Mouse (Mus musculus): ENCODE measurements around the gene Aldh16a1. TPM values are rescaled to one million over a fixed set of nuclear protein-coding genes. Genes with fewer than 3 reads are reported as not detected.

The Aldh16a1 gene
- polyA plus RNA-seq, 1 experiment = not detected

DNA sequence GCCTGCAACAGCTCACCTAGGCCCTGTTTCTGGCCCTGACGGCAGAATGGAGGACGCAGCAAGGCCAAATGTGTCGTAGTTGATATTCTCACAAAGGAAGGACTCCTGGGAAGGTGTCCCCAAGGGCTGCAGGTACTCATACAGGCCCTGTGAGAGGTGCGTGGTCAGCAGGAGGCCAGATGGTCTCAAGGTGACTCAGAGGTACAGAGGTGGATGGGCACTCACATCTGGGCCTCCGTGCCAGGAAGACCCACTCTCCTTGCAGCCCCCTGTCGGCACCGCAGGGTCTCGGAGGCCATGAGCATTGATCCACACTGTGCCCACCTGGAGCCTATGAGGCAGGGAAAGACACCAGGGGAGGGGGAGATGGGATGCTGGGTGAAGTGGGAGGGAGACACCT is 8.9 kb downstream of the Aldh16a1 start:
- WGBS = 96% methylated on average over 8 of the region's 8 CpGs
- no peak overlapping the region for H3K4me3 ChIP-seq (ENCODE audit: insufficient read depth, low read depth, low read length)
- H3K27ac ChIP-seq (ENCODE audit: insufficient read depth, low read depth, low read length) = no peak overlapping the region
- H3K4me1 ChIP-seq (ENCODE audit: control insufficient read depth, insufficient read depth, low read length) = no peaks in the 10 kb centered on the region
- no peak for TF ChIP-seq CTCF (IDR thresholded peaks at IDR 0.05; ENCODE audit: insufficient read depth, low read depth, low read length)
- TF ChIP-seq POLR2A (IDR thresholded peaks at IDR 0.05; ENCODE audit: insufficient read depth, low read depth, low read length) = no peak

DNA sequence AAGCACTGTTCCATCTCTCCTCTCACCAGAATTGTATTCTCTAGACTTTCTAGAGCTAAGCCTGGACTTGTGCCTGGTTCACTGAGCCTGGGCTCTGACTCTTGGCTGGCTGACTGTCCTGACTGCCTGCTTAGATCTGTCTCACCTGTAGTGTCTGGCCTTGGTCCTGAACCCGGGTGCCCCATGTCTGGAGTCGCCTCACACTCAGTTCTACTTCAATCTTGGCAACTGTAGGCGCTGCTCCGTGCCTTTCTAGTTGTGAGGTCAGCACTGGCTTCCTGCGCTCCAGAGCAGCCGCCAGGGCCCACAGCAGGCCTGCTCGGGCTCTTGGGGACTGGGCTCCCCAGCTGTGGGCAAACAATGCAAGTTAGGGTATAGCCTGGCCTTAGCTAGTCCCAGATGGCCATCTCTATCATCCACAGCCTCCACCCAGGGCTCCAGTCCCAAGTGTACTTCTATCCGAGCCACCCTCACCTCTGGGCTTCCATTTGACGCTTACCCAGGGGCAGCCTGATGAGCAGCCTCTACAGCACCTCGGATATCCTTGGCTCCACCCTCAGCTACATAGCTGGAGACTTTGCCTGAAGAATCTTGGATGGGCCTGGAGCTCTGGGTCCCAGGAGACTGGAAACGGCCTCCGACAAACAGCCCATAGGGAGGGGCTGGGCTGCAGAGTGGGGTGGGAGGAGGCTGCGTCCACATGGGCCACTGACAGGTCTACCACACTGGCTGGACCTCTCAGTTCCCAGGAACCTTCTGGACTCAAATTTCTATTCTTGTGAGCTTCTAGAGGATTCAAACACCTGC is 9.8 kb downstream of the Aldh16a1 start:
- no peak for TF ChIP-seq CTCF (IDR thresholded peaks at IDR 0.05; ENCODE audit: insufficient read depth, low read depth, low read length)
- no peak for TF ChIP-seq POLR2A (IDR thresholded peaks at IDR 0.05; ENCODE audit: insufficient read depth, low read depth, low read length)
- whole genome bisulfite sequencing = 94% methylated on average over 13 of the region's 13 CpGs
- H3K4me1 ChIP-seq (ENCODE audit: control insufficient read depth, insufficient read depth, low read length) = no peaks in the 10 kb centered on the region
- H3K4me3 ChIP-seq (ENCODE audit: insufficient read depth, low read depth, low read length) = no peak overlapping the region
- no peak overlapping the region for H3K27ac ChIP-seq (ENCODE audit: insufficient read depth, low read depth, low read length)

DNA sequence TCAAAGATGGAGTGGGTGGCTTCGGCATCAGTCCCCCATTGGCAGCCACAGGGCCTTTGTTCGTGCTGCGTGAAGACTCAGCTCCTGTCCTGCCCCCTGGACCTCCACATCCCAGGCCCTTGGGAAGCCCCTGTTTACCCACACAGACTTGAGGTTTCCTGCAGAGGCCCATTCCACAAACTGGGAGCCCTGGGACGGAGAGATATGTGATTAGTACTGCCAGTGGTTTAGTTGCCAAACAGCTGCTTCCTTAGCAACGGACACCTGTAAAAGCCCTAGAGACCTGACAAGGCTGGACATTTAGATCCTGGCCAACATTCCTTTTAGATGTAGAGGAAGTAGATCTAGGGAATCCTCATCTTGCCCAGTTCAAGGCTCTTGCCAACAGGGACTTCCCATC is 12.5 kb downstream of the Aldh16a1 start:
- no peak for TF ChIP-seq POLR2A (IDR thresholded peaks at IDR 0.05; ENCODE audit: insufficient read depth, low read depth, low read length)
- TF ChIP-seq CTCF (IDR thresholded peaks at IDR 0.05; ENCODE audit: insufficient read depth, low read depth, low read length) = no peak
- 92% methylated on average over 5 of the region's 5 CpGs for WGBS
- H3K27ac ChIP-seq (ENCODE audit: insufficient read depth, low read depth, low read length) = no peak overlapping the region
- no peaks in the 10 kb centered on the region for H3K4me1 ChIP-seq (ENCODE audit: control insufficient read depth, insufficient read depth, low read length)
- no peak overlapping the region for H3K4me3 ChIP-seq (ENCODE audit: insufficient read depth, low read depth, low read length)

DNA sequence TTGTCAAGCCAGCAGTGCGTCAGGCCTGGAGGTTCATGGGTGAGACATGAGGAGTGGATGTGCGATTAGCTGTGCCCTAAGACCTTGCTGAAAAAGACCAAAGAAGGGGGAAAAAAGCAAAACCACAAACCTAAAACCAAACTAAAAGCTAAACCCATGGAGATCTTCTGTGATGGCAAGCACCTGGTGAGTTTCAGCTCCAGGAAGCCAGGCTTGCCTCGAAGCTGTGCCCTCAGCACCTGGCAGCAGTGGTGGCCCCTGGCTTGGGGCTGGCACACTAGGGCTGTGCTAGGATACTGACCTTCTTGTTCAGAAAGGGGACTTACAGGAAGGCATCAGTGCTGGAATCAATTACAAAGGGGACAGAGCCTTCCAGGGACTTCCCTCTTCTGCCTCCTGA is 13.1 kb downstream of the Aldh16a1 start:
- WGBS = 88% methylated on average over 3 of the region's 3 CpGs

DNA sequence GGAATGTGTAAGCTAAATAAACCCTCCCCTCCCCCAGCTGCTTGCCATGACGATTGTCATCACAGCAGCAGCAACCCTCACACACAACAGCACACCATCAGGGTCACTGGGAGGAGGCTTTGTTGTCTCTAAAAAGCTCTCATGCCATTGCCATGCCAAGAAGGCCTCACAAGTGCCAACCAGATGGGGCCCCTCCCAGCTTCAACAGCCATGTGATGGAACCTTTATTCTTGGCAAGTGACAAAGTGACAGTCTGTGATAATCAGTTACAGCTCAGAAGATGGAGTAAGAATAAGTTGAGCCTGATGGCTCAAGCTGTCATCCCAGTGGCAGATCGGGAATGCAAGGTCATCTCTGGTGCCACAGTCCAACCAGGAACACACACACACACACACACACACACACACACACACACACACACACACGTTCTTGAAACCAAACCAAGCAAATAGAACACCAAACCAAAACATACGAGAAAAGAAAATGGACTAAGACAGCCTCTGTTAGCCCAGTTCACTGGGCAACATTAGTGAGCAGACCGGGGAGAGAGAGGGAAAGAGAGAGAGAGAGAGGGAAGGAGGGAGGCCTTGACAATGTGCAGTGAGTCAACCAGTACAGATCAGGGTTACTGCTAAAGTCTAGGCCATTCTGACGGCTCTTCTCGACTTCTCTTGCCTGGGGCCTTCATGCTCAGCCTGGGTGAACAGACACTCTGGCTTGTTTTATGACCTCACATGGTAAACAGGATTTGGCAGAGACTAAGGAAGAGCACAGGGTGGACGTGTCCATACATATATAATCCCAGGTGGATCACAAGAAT is 14.3 kb downstream of the Aldh16a1 start:
- TF ChIP-seq POLR2A (IDR thresholded peaks at IDR 0.05; ENCODE audit: insufficient read depth, low read depth, low read length) (no peak), CTCF (IDR thresholded peaks at IDR 0.05; ENCODE audit: insufficient read depth, low read depth, low read length) (no peak)
- H3K27ac ChIP-seq (ENCODE audit: insufficient read depth, low read depth, low read length) = no peak overlapping the region
- 82% methylated on average over 8 of the region's 8 CpGs for WGBS
- no peak overlapping the region for H3K4me3 ChIP-seq (ENCODE audit: insufficient read depth, low read depth, low read length)
- H3K4me1 ChIP-seq (ENCODE audit: control insufficient read depth, insufficient read depth, low read length) = peaks cover 4% of the 10 kb centered on the region

More for the DNA sequence above, 13.1 kb downstream of the Aldh16a1 start:
- no peak overlapping the region for H3K4me3 ChIP-seq (ENCODE audit: insufficient read depth, low read depth, low read length)
- no peak for TF ChIP-seq POLR2A (IDR thresholded peaks at IDR 0.05; ENCODE audit: insufficient read depth, low read depth, low read length)
- no peak for TF ChIP-seq CTCF (IDR thresholded peaks at IDR 0.05; ENCODE audit: insufficient read depth, low read depth, low read length)
- H3K27ac ChIP-seq (ENCODE audit: insufficient read depth, low read depth, low read length) = no peak overlapping the region
- no peaks in the 10 kb centered on the region for H3K4me1 ChIP-seq (ENCODE audit: control insufficient read depth, insufficient read depth, low read length)

DNA sequence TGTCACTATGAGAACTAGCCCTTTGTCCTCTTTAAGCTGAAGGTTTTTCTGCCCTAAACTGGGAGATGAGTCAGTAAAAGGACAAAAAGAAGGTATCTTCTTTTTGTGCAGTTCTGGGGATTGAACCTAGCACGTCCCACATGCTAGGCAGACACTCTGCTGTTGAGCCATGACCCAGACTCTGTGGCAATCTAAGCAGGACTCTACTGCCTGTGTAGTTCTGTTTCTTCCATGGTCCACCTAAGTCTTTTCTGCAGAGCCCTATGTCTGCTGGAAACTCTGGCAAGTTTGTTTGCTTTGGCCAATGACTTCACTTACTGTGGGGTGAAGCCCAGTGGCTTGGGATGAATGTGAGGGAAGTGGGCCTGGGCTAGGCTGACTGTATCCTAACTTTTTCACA is 16.0 kb downstream of the Aldh16a1 start:
- TF ChIP-seq POLR2A (IDR thresholded peaks at IDR 0.05; ENCODE audit: insufficient read depth, low read depth, low read length) = no peak
- TF ChIP-seq CTCF (IDR thresholded peaks at IDR 0.05; ENCODE audit: insufficient read depth, low read depth, low read length) = no peak
- H3K4me1 ChIP-seq (ENCODE audit: control insufficient read depth, insufficient read depth, low read length) = peaks cover 7% of the 10 kb centered on the region
- 90% methylated on average over 1 of the region's 1 CpGs for WGBS

DNA sequence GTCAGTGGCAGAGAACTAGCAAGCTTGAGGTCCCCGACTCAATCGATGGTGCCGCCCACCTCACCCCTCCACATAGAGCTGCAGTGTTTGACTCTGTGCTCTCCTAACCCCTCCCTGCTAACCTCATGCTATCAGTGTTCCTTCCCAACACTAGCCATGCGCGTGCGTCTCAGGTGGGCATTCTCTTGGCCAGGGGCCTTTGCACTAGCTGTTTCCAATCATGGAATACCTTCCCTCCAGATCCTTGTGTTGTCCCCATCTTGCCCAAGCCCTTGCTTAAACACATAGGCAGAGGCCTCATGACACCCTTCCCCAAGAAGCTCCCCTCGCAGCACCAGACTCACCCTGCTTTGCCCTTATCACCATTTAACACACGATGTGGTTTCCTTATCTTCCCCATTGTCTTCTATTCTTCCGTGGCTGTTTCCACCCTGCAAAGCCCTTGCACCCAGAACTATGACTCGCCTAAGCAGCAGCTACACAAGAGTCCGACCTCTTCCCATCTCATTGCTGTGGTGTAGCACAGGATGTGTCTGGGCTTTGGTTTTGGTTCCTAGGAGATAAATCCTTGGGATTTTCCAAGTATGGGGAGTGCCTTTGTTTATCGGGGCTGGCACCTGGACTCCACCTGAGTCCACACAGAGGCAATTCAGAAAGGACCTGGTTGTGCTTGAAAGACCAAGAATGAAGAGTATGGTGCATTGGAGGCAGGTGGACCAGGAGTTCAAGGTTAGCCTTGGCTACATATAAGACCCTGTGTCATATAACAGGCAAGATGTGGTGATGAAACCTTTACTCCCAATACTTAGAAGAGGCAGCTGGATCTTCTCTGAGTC is 17.0 kb downstream of the Aldh16a1 start:
- peaks cover 7% of the 10 kb centered on the region for H3K4me1 ChIP-seq (ENCODE audit: control insufficient read depth, insufficient read depth, low read length)
- H3K27ac ChIP-seq (ENCODE audit: insufficient read depth, low read depth, low read length) = no peak overlapping the region
- no peak for TF ChIP-seq CTCF (IDR thresholded peaks at IDR 0.05; ENCODE audit: insufficient read depth, low read depth, low read length)
- no peak for TF ChIP-seq POLR2A (IDR thresholded peaks at IDR 0.05; ENCODE audit: insufficient read depth, low read depth, low read length)
- WGBS = 90% methylated on average over 12 of the region's 12 CpGs
- H3K4me3 ChIP-seq (ENCODE audit: insufficient read depth, low read depth, low read length) = no peak overlapping the region

More for the DNA sequence above, 16.0 kb downstream of the Aldh16a1 start:
- no peak overlapping the region for H3K27ac ChIP-seq (ENCODE audit: insufficient read depth, low read depth, low read length)
- H3K4me3 ChIP-seq (ENCODE audit: insufficient read depth, low read depth, low read length) = no peak overlapping the region

DNA sequence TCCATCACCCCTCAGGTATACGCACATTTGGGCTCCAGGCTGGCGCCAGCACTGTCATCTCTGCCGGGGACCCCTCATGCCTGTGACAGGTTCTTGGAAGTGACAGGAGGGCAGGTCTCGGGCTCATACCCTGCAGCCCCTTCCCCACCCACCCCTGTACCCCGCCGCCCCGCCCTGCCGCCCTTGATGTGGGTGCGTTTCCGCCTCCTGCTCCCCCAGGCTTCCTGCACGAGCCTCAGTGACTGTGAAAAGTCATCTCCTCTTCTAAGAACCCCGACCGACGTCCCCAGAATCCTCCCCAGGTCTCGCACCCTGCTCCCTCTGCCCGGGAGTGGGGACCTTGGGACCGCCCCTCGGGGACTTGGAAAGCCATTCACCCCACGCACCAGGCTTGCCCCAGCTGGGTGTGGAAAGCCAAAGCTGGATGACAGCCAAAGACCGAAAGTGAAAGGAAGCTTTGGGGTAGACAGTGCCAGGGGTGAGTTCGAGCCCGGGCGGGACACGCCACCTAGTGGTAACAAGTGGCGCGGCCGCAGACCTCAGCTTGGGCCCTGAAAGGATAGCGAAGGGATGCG is 18.3 kb downstream of the Aldh16a1 start, which contains the start of the genes Gm45713 and Flt3l:
Gm45713 (minus strand) TSS at position 239 of the 575 bp plus-strand sequence.
Flt3l (minus strand) TSS at position 440 of the 575 bp plus-strand sequence.
- peaks cover 7% of the 10 kb centered on the region for H3K4me1 ChIP-seq (ENCODE audit: control insufficient read depth, insufficient read depth, low read length)
- TF ChIP-seq POLR2A (IDR thresholded peaks at IDR 0.05; ENCODE audit: insufficient read depth, low read depth, low read length) (no peak), CTCF (IDR thresholded peaks at IDR 0.05; ENCODE audit: insufficient read depth, low read depth, low read length) (peak; percentile 87)
- H3K27ac ChIP-seq (ENCODE audit: insufficient read depth, low read depth, low read length) = no peak within 1 kb of the TSS
- WGBS = 3% methylated on average over 29 of the region's 29 CpGs
- H3K4me3 ChIP-seq (ENCODE audit: insufficient read depth, low read depth, low read length) = peak within 1 kb of the TSS; percentile 66
